Mouse (Mus musculus): ENCODE results near the gene Mamld1.
A peak's percentile ranks its signal among the peaks of the same experiment; 100 is the strongest.
"Not testable (repeated sequence)": the region's sequence is repeated elsewhere in the genome, so short reads cannot be mapped to it uniquely, and the experiment has no call there.

Mamld1 gene

DNA sequence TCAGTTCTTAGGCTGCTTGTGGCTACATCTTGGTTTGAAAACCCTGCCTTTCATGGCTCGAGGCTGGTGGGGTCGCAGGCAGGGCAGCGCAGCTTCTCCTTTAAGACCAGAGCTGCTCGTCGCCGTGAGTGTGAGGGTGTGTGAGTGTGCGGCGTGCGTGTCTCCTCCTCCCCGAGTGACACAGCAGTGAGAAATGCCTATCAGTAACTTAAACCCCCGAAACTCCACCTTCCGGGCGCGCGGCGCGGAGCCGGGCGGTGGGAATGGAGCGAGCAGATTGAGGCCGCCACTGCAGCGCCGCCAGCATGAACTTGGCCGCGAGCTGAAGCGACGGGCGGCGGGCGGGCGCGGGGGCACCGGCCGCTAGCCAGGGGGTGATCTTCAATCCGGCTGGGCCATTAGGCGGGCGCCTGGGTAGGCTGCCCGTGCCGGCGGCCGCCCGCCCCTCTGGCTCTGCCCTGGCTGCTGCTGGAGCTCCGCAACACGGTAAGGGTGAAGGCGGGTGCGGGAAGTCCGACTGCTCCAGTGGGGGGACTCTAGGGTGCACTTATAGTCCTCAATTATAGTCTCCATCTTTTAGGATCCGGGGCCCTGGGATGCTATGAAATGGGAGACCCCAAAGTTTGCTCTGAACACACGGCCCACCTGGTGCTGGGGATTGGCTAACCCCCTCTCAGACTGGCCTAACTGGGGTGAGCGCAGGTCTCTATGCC lies at the start of gene Mamld1:
TSS of gene Mamld1 (plus strand) at position 393 of the 713 bp plus-strand sequence.
- peak; percentile 79 for DNase-seq

DNA sequence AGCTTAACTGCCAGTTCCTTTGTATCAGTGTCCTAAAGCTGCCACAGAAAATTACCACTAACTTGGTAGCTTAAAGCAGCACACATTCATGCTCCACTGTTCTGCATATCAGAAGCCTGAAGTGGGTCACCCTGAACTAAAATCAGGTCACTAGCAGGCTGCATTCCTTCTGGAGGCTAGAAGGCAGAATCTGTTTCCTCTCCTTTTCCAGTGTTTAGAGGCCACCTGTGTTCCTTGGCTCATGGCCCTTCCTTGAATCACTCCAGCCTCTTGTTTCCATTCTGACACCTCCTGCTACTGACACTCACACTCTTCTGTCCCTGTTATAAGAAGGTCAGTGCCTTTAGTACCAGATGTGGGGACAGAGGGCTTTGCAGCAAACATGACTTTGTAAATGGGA lies 25.3 kb upstream of the Mamld1 start:
- no peak for DNase-seq

DNA sequence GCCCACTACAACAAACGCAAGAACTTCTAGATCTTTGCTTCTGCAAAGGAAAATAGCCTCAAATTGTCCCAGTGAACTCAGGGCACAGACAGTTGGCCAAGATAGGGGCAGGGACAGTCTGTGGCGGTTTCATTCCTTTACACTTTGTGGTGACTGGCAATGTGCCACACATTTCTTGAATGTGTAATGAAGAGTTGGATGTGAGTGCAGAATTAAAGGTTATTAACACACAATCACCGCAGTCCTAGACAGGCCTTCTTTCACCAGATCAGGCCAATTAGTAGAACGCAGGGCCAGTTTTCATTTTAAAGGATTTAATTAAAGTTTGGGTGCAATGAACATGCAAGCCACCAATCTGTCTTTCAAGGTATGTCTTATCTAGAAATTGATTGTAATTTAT lies 22.0 kb upstream of the Mamld1 start:
- no peak for DNase-seq

DNA sequence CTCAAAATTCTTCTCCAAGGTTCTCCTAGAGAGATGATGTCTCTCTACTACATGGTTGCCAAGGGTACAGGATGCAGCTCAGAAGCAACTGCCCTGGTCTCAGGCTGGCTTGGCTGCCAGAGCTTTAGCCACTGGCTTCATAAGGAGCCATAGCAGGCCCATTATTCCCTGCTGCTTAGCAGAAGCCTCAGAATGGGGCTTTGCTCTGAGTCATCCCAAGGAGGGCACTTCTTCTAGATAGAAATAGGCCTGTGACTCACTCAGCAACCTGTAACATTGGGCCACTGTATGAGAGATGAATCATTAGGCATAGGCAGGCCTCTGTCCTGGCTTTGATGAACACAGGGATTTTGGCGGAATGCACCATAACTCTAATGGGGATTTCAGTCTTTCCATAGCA lies 21.1 kb upstream of the Mamld1 start:
- not testable (repeated sequence) for DNase-seq

DNA sequence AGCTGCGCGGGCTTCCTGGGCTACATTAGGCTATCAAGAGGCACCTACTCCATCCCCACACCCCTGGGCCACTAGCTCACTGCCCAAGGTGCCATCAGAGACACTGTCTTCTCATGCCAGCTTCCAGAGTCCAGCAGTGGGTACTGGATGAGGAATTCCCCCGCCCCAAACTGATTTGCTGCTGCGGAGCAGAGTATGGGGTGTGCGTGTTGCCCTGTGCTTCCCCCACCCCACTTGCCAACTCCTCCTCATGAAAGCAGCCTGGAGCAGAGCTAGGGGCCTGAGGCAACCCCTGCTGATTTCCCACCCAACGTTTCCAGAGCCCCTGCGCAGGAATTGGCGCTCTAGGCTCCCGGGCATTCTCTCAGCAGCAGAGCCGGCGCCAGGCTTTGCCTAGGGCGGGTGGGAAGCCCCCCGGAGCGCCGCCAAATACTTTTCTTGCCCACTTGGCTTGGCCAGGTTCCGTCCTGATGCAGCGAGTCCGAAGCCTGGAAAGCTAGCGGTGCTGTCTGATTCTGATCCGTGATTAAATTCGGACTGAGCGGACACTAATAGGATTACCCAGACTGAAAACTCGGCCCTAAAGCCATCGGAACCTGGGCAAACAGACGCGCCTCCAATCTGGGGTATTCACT lies 738 bp downstream of the Mamld1 start:
- DNase-seq: peak; percentile 34

DNA sequence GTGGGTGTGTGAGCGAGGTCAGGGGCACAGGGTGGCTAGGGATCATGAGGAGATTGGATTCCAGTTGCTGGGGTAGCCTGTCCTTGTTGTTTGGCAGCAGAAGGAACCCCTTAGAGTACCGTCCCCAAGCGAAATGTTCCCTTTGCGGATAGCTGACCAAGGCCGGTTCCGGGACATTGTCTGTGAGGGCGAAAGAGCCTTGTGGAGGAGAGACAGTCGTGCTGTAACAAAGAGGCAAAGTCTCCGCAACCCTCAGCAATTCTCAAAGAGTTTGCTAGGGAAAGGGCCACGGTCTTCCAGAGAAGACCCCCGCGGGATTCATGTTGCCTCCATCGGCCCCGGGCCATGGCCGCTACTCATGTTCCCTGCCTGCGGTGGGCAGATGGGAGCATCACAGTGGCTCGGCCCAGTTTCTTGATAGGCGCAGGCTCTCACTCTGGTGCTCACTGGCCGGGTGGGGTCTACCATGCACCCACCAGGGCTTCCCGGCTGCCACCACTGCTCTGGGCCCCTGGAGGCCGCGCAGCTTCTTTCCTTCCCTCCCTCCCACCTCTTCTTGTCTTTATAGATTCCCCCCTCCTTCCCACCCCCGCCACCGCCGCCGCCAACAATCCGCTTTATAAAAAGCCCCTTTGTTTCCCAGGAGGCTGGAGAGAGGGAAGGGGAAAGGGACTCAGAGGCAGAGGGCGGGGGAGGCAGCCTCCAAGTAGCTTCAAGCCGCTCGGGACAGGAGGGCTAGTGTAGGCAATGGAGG lies 1.5 kb downstream of the Mamld1 start:
- DNase-seq: peak; percentile 35

DNA sequence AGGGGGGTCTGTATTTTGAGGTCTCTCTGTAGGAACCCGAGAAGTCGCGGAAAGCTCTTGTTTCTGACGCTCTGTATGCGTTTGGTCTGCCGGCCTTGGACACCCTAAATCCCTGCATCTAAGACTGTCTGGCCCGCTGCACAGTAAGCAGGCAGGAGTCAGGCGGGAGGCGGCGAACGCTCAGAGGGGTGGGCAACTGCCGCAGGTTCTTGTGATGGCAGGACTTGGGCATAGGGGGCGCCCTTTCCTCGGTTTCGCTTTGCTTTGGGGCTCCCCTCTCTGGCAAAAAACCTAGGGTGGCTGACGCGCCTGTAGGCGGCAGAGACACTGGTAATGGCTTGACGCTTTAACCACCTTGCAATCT lies 2.0 kb downstream of the Mamld1 start:
- DNase-seq: peak; percentile 84

DNA sequence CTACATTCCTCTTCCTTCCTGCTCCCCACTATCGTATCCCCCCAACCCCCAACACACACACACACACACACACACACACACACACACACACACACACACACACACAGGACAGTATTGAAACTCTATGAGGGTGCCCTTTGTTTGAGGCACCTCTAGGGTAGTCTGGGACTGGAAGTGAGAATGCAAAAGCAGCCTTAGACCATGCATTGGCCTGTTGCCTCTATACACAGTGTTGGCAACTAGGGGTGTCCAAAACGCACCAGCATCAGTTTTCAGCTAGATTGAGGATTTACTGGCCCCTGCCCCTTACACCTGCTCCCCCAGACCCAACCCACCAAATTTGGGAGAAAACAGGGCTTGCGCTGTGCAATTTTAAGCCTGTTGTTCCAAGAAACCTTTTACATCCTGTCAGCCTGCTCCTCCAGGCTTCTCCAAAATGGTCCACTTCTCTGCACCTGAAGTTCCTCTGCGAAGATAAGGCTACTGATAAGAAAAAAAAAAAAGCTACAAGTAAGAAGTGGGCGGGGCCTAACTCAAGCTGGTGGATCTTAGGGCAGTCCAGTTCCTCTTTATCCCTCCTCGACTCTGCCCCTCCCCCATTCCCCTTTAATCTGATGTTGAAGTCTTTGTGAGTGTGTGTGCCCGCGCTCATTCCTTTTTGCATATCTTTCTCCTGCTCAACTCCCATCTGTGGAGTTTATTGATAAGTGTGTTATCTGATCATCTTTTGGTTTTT lies 2.6 kb downstream of the Mamld1 start:
- DNase-seq: peak; percentile 30

DNA sequence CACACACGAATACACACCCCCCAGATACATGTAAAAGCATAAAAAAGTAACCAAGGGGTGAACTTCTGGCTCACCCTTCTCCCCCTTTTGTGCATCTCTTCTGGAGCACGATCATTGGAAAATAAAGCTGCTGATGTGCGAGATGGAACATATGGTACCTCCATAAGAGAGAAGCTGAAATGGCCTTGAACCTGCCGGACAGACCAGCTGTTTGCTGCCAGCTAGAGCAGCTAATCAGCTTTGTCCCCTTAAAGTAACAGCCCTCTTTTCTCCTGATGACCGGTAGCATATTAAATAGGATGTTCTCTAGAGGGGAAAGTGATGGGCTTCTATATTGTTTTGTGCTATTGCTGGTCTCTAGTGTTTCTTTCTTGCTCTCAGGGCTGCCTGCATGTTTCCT lies 3.2 kb downstream of the Mamld1 start:
- no peak for DNase-seq

DNA sequence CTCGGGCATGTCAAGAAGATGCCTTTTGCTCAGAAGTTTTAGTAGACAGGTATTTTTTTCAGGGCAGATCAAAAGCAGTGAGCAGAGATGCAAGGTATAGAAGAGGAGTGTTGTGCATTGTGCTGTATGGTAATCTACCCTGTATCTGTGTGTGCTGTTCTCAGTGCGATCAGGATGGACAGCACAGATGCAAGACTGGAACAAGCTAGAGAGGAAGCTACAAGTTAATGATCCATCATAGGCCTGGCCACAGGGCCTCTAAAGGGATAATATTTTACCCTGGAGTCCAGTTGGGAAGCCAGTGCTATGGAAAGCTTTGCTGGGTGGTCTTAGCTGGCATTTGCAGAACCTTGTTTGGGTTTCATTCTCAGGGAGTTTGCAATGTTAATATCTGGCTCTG lies 6.9 kb downstream of the Mamld1 start:
- no peak for DNase-seq

DNA sequence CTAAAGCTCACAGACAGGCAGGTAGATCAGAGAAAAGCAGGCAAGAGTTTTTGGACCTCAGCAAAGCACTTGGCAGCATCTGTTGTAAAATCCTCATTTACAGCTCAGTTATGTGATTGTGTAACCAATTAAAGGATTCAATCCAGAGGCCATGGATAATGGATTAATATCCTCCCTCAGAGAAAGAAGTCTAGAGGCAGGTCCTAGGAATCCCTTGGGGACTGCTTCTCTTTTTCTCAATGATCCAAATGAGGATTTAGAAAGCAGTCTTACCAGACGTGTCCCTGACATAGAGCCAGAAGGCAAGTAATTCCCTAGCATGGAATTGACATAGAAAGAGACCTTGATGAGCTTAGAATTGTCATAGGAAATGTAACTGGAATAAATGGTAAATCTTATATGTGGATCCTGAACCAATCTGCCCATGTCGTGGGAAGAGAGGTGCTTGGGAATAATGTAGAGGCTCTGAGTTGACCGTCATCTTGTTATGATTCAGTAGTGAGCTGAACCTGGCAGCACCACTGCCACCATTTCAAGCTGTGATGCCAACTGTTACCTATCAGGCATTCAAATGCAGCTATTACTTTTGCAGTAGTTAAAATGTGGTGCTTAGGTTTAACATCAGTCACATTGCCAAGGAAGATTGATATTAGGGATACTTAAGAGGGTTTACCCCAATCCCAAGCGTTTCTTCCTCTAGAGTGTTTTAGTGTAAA lies 35.2 kb downstream of the Mamld1 start:
- peak; percentile 47 for DNase-seq

DNA sequence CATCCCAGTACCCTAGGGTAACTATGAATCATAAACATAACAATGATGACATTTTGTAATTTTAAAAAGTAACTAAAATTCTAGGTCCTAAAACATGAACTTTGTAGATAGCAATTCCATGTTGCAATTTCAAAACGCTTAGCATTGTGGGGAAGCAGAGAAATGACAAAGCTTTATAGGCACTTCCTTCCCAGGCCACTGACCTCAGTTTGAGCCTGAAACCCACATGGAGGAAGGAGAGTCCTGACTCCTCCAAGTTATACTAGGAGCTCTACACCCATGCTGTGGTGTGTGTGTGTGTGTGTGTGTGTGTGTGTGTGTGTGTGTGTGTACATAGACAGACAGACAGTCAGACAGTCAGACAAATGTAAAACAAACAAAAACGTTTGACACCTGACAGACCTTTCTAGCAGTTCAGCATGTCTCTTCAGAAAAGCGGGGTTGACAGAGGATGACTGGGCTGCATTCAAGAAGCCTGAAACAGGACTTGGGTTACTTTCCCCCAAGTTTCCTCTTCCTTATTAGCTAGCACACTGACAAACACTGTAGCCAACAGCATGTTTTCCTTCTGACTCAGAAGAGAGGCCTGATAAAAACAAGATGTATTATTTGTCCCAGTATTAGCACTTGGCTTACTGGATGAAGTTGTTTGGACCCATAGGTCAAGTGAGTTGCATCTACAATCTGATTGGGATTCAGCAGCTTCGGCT lies 37.5 kb downstream of the Mamld1 start:
- DNase-seq: no peak

DNA sequence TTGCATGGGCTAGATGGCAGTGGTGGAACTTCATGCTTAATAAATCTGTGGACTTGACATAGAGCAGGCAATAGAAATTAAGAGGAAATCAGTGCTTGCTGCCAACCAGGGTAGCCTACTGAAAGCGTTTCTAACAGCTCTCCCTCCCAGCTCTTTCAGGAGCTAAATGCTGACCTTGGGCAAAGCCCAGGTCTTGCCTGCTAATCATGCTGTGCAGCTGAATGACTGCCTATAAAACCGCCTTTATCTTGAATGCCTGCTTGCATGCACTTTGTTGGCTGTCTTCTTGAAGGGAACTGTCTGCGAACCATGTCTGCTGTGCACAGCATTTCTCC lies 38.0 kb downstream of the Mamld1 start:
- no peak for DNase-seq

DNA sequence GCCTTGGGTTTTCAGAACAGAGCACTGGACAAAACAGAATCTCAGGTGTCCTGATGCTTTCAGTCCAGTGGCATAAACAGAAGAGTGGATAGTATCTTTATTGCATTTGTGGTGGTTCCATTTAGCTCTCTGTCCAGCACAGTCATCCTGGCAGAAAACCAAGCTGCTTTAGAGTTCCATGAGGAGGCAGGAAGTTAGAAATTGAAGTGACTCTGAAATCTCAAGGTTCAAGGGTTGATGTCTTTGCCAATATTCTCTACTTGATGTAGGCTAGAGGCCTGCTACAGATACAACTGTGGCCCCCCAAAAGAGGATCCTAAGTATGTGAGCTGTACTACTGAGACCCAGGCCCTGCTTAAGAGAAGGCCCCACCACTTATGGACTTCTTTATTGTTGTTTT lies 55.8 kb downstream of the Mamld1 start:
- no peak for DNase-seq

DNA sequence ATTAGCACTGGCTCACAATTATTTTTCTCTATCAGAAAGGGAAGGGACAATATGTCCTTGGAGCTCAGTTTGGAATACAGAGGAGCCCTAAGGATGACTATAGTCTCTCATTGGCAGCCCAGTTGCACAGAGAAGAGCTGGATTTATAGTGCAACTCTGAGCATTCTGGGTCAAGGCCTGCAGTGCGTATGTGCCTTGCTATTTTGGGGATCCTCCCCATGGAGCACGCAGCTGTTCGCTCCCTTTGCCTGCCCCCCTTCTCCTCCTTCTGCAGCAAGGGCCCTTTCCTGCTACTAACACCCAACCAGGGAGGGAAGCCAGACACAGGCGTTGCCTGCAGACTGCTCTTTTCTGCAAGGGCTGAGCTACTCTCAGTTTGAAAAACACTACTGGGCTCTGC lies 56.3 kb downstream of the Mamld1 start:
- peak; percentile 80 for DNase-seq

DNA sequence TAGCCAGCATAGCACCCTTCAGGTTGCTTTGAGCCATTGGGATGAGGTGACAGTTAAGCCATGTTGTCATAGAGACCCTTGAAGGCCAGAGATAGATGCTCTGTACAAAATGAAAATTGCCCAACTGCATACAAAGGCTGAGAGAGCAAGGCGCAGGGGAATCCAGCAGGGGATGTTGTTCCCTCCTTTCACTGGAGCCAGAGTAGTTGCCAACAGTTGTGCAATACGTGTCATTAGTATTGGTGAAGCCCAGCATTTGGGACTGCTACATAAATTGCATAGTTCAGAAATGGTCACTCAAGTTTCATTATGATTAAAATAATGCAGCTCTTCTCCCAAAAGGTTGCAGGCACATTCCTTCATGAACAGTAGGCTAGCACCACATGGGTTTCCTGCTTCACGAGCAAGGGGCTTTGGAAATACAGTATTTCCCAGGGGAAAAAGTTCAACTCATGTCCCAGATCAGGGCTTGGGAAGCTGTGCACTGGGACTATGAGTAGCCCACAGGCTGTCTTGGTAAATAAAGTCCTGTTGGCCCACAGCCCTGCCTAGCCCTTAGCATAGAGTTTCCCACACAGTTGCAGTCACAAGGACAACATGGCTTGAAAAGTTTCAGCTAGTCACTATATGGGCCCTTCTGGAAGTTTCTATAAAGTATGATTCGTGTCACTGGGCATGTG lies 58.1 kb downstream of the Mamld1 start:
- DNase-seq: no peak

DNA sequence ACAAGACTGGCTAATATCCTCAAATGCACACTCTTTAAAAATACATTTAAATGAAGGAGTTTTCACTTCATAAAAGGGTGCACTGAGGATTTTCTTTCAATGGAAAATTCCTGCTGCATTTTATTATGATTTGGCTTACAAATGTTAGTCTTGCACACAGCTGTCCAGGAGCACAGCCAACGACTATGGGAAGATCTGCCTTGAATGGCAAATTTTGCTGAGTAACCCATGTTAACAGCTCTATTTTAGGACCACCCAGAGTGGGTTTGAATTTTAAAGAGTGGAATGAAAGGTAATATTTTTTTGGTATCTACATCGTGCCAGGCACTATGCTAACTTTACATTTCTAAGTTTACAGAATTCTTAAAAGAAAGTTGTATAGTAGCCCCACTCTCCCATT lies 60.3 kb downstream of the Mamld1 start:
- no peak for DNase-seq

DNA sequence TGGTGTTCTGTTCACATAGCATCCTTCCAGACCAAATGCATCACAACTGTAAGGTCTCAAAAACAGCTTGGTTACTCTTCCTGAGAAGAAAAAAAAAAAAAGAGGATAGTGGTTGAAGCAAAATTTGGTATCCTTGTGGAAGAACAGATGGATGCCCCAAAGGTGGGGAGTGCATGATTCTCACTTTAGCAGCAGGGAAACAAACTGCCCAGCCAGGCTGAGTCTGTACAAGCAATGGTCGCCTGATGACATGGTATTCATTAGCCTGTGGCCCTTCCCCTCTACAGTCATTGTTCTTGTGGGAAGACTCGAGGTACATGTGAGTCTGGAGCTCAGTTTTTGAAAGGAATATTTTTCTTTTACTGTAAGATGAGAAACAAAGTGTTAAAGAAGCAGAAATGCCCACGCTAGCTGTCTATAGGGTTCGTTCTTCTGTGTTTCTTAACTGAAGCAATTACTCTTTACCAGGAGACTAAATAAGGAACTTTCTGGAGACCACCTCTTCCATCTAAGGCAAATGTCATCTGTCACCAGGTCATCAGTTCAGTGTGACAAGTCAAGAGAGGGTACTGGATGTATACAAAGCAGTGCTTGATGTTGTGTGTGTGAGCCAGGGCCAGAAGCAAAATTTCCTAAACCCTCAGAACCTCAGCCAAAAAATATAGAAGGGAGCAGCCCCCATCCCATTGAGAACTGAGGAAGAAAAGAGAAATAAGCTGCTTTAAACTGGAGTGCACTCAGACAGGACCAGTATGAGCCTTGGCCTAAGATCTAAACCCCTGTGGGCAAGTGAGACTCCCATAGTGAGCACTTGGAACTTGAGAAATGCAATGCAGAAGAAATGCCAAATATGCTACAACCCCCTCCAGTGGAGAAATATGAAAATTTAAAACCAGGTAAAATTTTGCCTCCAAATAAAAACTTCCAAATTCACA lies 72.6 kb downstream of the Mamld1 start:
- no peak for DNase-seq

DNA sequence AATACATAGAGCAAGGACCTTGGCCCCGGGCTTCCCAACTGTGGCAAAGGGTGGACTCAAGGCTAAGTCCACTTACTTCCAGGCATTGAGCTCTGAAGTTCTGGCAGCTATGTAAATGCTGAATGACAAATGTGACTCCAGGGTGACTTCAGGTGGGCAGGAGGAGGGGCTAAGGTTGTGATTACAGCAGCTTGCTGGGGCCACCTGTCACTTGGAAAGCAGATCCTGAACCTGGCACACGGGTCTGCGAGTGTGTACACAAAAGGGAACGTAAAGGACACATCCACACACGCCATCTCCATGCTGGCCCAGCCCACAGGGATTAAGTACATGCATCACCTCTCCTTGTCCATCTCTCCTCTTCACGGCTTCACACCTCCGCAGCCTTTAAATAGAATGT lies 75.0 kb downstream of the Mamld1 start:
- peak; percentile 43 for DNase-seq

DNA sequence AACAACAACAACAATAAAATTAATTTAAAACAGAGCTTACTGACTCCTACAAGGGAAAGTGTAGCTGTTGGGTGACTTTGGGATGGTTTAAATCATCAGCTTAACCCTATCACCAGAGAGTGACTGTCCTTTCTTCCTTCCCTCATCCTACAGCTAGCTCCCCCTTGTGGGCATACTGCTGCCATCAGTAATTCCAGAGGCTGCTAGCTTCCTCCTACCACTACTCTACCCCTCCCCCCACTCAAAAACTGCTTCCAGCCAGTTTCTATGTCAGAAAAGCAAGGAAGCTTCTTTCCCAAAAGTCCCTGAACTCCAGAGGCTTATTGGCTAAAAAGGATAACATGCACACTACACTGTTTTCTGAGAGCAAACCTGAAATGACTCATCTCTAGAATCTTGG lies 81.4 kb downstream of the Mamld1 start:
- DNase-seq: no peak

DNA sequence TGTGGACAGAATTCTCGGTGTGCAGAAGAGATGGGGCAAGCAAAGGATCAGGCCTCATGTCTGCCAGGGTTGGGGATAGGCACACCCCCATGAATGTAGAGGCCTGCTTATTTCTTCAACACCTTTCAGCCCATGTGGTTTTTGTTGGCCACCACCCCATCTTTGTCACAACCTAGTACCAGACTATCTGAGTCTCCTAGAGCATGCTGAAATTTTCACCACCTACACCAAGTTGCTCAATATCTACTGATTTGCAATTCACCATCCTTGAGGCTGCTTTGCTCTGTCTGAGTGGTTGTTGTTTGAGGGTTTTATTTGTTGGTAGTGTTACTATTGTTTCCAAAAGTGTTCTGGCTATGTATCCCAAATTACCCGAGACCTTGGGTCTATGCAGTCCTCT lies 91.3 kb downstream of the Mamld1 start:
- DNase-seq: no peak
